Mouse (Mus musculus) hindbrain, postnatal 0 days (tissue): ENCODE measurements around the gene Grhpr. TPM values are rescaled to one million over a fixed set of nuclear protein-coding genes. Genes with fewer than 3 reads are reported as not detected.
A peak's percentile ranks its signal among the peaks of the same experiment; 100 is the strongest.
"Not testable (repeated sequence)": the region's sequence is repeated elsewhere in the genome, so short reads cannot be mapped to it uniquely, and the experiment has no call there.

Experiments
- ATAC-seq: fragments of 200-750 bp; cut with Nextera tagmentation; 2 replicates; pipeline ENCODE4 v1.8.0; 2017; ENCODE audit warnings: mild to moderate bottlenecking, moderate TSS enrichment, moderate library complexity
- DNase-seq: peaks from one replicate; pipeline ENCODE4 v3.0.0-alpha.2; 2015; ENCODE audit warnings: low spot score
- H3K27ac ChIP-seq: fragments of 300-500 bp; sonication (generic); 2 replicates; pipeline ENCODE4 v1.5.1; 2014; ENCODE audit warnings: mild to moderate bottlenecking
- H3K27me3 ChIP-seq: fragments of 300-500 bp; sonication (generic); 2 replicates; pipeline ENCODE4 v1.6.1; 2014; ENCODE audit warnings: low read length, mixed read lengths; ENCODE audit not compliant: insufficient read depth
- H3K36me3 ChIP-seq: fragments of 300-500 bp; sonication (generic); 2 replicates; pipeline ENCODE4 v1.6.1; 2014; ENCODE audit warnings: low read length, mixed read lengths; ENCODE audit not compliant: insufficient read depth
- H3K4me1 ChIP-seq: fragments of 300-500 bp; sonication (generic); 2 replicates; pipeline ENCODE4 v1.6.1; 2014; ENCODE audit warnings: antibody characterized with exemption, low read length, mixed read lengths; ENCODE audit not compliant: insufficient read depth
- H3K4me2 ChIP-seq: fragments of 300-500 bp; sonication (generic); 2 replicates; pipeline ENCODE4 v1.6.1; 2014; ENCODE audit warnings: low read depth, mild to moderate bottlenecking, low read length, moderate library complexity, mixed read lengths
- H3K4me3 ChIP-seq: fragments of 300-500 bp; sonication (generic); 2 replicates; pipeline ENCODE4 v1.5.1; 2014; ENCODE audit warnings: low read length
- H3K9ac ChIP-seq: fragments of 300-500 bp; sonication (generic); replicated peaks from 2 replicates; pipeline ENCODE4 v1.6.1; 2014; ENCODE audit warnings: mild to moderate bottlenecking, low read length, moderate library complexity, mixed read lengths
- H3K9me3 ChIP-seq: fragments of 300-500 bp; sonication (generic); 2 replicates; pipeline ENCODE4 v1.6.1; 2016; ENCODE audit warnings: low read length, mixed read lengths
- CTCF ChIP-seq: IDR thresholded peaks from 2 replicates; pipeline ENCODE4 v1.5.1; 2016; ENCODE audit warnings: antibody characterized with exemption, control low read depth, low read depth
- WGBS: fragments of 180-500 bp; shearing (Covaris S2); extraction: QIAGEN DNeasy Blood & Tissue Kit; methylation state at CpG from one replicate; pipeline ENCODE4 v1.1.7; 2014; 5-methylcytosine and 5-hydroxymethylcytosine counted together
- polyA plus RNA-seq: library from polyadenylated mRNA; unstranded; fragments of >200 nt; fragmentation: Nextera tagmentation; extraction: Ambion mirVana; gene quantifications from 2 replicates; pipeline ENCODE4 v1.2.1, GENCODE M21; 2015
- total RNA-seq: library from RNA; depleted of rRNA; stranded (reverse); fragments of >200 nt; gene quantifications from 2 replicates; pipeline ENCODE4 v1.2.3, GENCODE M21; 2014

The Grhpr gene
- total and polyA plus RNA-seq, 2 experiments from 2014 or later: 17.7 to 36.7 TPM

DNA sequence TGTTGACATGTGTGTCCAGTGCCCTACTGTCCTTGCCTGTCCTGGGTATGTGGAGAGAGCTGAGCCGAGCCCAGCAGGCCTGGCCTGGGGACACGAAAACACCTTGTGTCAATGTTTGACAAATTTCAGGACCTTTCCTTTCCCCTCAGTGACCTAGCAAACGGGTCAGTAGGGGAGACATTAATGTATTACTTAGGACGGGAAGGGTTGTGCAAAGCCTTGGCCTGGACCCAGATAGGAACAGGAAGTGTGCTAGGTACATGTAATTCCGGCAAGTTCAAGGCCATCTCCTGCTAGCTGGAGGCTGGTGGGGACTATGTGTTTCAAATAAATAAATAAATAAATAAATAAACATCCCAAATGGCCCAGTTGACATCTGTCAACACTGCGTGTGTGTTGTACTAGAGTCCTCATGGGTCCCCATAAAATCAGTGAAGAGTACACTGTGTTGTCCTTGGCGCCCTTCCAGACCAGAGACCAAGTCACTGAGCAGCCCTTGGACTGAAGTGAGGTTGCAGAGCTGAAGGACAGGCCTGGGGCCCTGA is 1.3 kb upstream of the Grhpr start:
- DNase-seq (no peak), ATAC-seq (no peak)
- no peaks in the 10 kb centered on the region for H3K4me1 ChIP-seq

DNA sequence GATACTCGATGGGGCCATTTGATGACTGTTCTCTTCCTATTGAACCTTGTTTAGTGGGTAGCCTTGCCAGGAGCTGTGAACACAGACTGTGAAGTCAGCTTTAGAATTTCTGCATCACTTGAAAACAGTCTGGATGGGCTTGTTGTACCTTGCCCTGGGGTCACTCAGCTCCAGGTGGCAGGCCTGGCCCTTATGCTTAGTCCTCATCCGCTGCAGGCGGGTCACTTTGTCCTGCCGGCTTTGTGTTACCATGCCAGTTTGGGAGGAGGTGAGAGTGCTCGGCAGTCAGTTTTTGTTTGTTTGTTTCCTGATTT is 736 bp downstream of the Grhpr start:
- H3K4me2 ChIP-seq: peak overlapping the region; percentile 69
- H3K36me3 ChIP-seq: no peaks in the 10 kb centered on the region
- H3K9me3 ChIP-seq: no peaks in the 10 kb centered on the region
- H3K4me1 ChIP-seq: no peaks in the 10 kb centered on the region
- no peak overlapping the region; the same call in 1 of the 2 replicates for H3K27ac ChIP-seq
- DNase-seq: no peak
- H3K27me3 ChIP-seq: no peaks in the 10 kb centered on the region
- no peak overlapping the region for H3K9ac ChIP-seq
- ATAC-seq: peak; percentile 6; the same call in 1 of the 2 replicates
- peak overlapping the region; percentile 49 for H3K4me3 ChIP-seq
- WGBS: 20% methylated on average over 5 of the region's 5 CpGs
- TF ChIP-seq CTCF: no peak

More for the DNA sequence above, 1.3 kb upstream of the Grhpr start:
- Histone ChIP-seq H3K36me3 (no peaks in the 10 kb centered on the region), H3K9ac (no peak overlapping the region), H3K4me3 (no peak overlapping the region), H3K9me3 (no peaks in the 10 kb centered on the region), H3K27ac (no peak overlapping the region), H3K27me3 (no peaks in the 10 kb centered on the region), H3K4me2 (no peak overlapping the region)
- no peak for TF ChIP-seq CTCF
- WGBS: 75% methylated on average over 7 of the region's 7 CpGs

DNA sequence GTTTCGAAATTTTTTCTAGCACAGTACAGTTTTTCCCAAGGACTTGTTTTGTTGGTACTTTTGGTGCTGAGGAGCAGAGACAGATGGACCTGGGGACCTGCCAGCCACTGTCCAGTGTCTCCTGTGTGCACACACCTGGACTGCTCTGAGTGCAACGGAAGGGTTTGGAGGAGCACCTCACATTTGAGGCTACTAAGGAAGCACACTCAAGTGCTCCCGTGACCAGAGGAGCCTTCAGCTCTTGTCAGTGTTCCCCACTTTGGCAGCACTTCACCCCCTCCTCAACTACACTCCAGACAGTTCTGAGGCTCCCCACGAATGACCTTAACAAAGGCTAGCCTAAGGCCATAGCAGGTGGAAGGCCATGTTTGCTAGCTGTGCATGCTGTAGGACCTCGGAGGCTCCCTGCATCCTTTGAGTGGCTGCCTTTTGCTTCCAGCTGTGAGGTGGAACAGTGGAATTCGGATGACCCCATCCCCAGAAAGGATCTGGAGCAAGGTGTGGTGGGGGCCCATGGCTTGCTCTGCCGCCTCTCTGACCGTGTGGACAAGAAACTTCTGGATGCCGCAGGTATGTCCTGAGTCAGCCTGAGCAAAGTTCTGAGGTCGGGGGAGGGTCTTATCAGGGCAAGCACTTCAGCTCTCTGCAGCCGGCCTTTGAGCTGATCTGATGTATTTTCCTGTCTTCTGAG is 1.4 kb downstream of the Grhpr start:
- no peak for TF ChIP-seq CTCF
- no peak for DNase-seq
- Histone ChIP-seq H3K27ac (no peak overlapping the region), H3K9me3 (no peaks in the 10 kb centered on the region), H3K4me3 (no peak overlapping the region), H3K36me3 (0 out of 2 replicates have a peak, but pooled peaks cover 2% of the 10 kb centered on the region), H3K4me1 (no peaks in the 10 kb centered on the region), H3K27me3 (no peaks in the 10 kb centered on the region), H3K4me2 (no peak overlapping the region), H3K9ac (no peak overlapping the region)
- WGBS: 73% methylated on average over 11 of the region's 11 CpGs
- ATAC-seq: no peak

DNA sequence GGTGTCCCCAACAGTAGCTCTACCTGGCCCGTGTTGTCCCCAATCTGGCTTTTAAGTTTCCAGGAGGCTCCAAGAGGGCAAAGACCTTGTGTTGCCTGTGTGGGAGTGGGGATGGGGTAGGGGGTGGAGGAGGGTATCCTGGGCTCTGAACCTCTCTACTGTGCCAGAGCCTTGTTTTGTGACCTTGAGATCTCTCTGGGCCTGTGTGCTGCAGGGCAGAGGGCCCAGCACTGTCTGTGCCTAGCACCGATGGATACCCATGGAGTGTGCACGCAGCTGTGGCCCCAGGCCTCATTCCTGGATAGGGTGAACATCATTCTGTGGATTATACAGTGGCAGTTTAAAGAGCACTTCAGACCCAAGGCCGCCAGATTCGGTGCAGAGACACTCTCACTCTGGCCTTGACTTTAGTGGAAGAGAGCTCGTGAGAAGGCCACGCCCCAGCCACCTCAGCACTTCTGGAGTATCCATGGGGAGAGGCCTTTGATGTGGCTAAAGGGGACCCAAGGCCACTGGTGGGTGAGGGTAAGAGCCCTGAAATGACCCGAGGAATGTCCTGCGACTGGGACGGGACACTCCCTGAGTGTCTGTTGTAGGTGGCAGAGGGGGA is 2.0 kb downstream of the Grhpr start:
- Histone ChIP-seq H3K36me3 (0 out of 2 replicates have a peak, but pooled peaks cover 4% of the 10 kb centered on the region), H3K9me3 (no peaks in the 10 kb centered on the region), H3K4me1 (no peaks in the 10 kb centered on the region), H3K4me2 (no peak overlapping the region), H3K27ac (no peak overlapping the region), H3K9ac (no peak overlapping the region), H3K27me3 (no peaks in the 10 kb centered on the region), H3K4me3 (no peak overlapping the region)
- TF ChIP-seq CTCF: no peak
- ATAC-seq (no peak), DNase-seq (no peak)
- WGBS: 91% methylated on average over 10 of the region's 10 CpGs

DNA sequence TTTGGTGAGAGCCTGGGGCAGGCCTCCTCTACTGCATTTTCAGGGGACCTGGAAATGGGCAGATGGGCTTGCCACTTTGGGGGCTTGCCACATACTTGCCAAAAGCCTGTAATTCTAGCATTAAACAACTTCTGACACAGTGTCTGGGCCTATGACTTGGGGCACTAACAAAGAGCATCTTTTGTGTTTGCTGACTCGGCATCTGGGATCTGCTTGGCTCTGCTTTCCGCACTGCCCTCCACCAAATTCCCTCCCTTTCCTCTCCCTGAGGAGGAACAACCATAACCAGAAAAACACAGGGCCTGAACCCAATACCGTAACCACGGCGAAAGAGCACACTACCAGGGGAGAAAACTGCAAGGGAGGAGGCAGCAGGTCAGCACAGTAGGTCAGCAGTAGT is 9.4 kb downstream of the Grhpr start:
- Histone ChIP-seq H3K4me3 (no peak overlapping the region), H3K4me2 (no peak overlapping the region), H3K4me1 (no peaks in the 10 kb centered on the region), H3K9me3 (no peaks in the 10 kb centered on the region), H3K27me3 (no peaks in the 10 kb centered on the region), H3K9ac (no peak overlapping the region), H3K27ac (no peak overlapping the region), H3K36me3 (peaks cover 21% of the 10 kb centered on the region)
- DNase-seq (no peak), ATAC-seq (no peak)
- no peak for TF ChIP-seq CTCF
- WGBS: 78% methylated on average over 5 of the region's 5 CpGs

DNA sequence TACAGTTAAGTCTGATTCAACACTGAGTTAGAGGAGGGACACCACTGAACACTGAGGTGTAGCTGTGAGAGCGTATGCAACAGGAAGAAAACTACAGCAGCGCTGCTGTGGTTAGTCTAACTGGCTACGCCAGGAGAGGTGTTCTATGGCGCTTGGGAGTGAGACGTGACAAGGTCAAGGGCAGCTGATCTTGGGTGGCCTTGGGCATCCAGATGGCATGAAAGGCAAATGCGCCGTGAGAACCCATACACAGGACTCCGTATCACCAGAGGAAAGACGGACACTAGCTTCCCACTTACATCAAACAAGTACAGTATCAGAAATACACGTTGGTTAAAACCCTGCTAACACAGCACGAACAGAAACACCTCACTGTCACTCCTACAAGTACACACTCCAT is 11.1 kb downstream of the Grhpr start:
- not testable (repeated sequence) for H3K27me3 ChIP-seq, H3K27ac ChIP-seq, ATAC-seq, H3K4me3 ChIP-seq, H3K9ac ChIP-seq, H3K9me3 ChIP-seq, H3K4me1 ChIP-seq, H3K4me2 ChIP-seq, DNase-seq
- H3K36me3 ChIP-seq: peaks cover 21% of the 10 kb centered on the region
- WGBS: 90% methylated on average over 11 of the region's 11 CpGs

DNA sequence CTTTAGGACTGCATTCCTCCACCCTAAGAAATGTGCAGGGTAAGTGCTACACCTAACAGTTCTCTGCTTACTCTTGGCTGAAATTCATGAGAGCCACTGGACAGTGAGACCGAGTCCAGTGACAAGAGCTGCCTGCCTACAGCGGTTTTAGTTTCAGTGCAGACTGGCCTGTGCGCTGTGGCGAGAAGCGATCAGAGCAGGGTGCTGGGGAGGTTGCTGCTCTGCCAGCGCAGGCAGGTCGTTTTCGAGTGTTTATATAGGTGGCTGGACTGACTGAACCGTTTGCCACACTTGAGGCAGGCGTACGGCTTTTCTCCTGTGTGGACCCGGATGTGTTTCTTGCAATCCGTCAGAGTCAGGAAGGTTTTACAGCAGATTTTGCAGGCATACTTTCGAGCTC is 12.0 kb downstream of the Grhpr start:
- not testable (repeated sequence) for H3K27me3 ChIP-seq, H3K4me2 ChIP-seq, H3K27ac ChIP-seq, H3K4me3 ChIP-seq, ATAC-seq, DNase-seq, H3K4me1 ChIP-seq, H3K9me3 ChIP-seq, H3K9ac ChIP-seq
- peaks cover 17% of the 10 kb centered on the region for H3K36me3 ChIP-seq
- WGBS: 92% methylated on average over 14 of the region's 14 CpGs
